Comparison of ENCODE assay signal across 14 mouse cellular contexts in the genomic region with DNA sequence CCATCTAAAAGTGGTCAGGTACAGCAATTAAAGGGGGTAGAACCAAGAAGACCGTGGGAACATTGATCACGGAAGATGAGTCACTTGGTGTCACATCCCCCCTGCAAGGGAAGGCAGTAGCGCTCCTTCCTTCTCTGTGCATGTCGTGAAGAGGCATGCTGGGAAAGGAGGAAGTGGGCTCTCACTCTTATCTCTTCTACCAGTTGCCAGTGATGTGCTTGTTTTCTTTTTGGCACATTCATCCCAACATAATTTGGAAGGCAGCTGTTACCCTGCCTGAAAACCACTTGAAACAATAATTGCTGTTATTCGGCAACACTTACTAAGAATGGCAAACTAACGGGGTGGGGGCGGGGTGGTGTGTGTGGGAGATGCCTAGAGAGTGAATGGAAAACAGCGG.
"Had no signal": no experiment of that assay in that cellular context is flagged by ENCODE, and none has a peak within 500 bp of the region (broad histone marks: within the 10 kb centered on the region; RNA-seq: fewer than 3 reads in every experiment).

No protein-coding gene starts in this region.

- H3K9ac ChIP-seq: limb, embryonic 13.5 days; liver, embryonic 15.5 days; lung, embryonic 14.5 days; midbrain, embryonic 13.5 days; neural tube, embryonic 15.5 days had no signal

- H3K9me3 ChIP-seq: limb, embryonic 13.5 days; liver, embryonic 15.5 days; midbrain, embryonic 13.5 days; neural tube, embryonic 15.5 days had no signal

- H3K4me1 ChIP-seq: limb, embryonic 13.5 days; liver, embryonic 15.5 days; neural tube, embryonic 15.5 days had no signal

- H3K27ac ChIP-seq: layer of hippocampus, adult 2 months; limb, embryonic 13.5 days; liver, embryonic 15.5 days; macrophage; midbrain, embryonic 13.5 days; neural tube, embryonic 15.5 days; stomach, postnatal 0 days had no signal

- H3K27me3 ChIP-seq: limb, embryonic 13.5 days; liver, embryonic 15.5 days; midbrain, embryonic 13.5 days; neural tube, embryonic 15.5 days had no signal

- DNase-seq: kidney, adult 9 months; kidney, postnatal 10 days; kidney, postnatal 4 days; left cerebral cortex, postnatal 4 days; lung, embryonic 14.5 days; lung, postnatal 10 days; thymus, postnatal 14 days had no signal

- ATAC-seq: midbrain, embryonic 13.5 days had no signal

- H3K36me3 ChIP-seq: limb, embryonic 13.5 days; liver, embryonic 15.5 days; midbrain, embryonic 13.5 days; neural tube, embryonic 15.5 days had no signal

- H3K4me3 ChIP-seq: layer of hippocampus, adult 2 months; limb, embryonic 13.5 days; liver, embryonic 15.5 days; midbrain, embryonic 13.5 days; neural tube, embryonic 15.5 days had no signal

- H3K4me2 ChIP-seq: limb, embryonic 13.5 days; liver, embryonic 15.5 days; lung, embryonic 14.5 days; midbrain, embryonic 13.5 days; neural tube, embryonic 15.5 days had no signal
